Mouse (Mus musculus) stomach, embryonic 14.5 days (tissue): Measurements from ENCODE around the gene U90926. TPM values are rescaled to one million over a fixed set of nuclear protein-coding genes. Genes with fewer than 3 reads are reported as not detected.
A peak's percentile ranks its signal among the peaks of the same experiment; 100 is the strongest.

Source experiments
- ATAC-seq: fragments of 200-750 bp; cut with Nextera tagmentation; 2 replicates; pipeline ENCODE4 v1.8.0; 2017; ENCODE audit warnings: low read depth, moderate TSS enrichment; ENCODE audit not compliant: insufficient number of reproducible peaks, insufficient read depth, low FRiP score
- H3K27ac ChIP-seq: fragments of 300-500 bp; sonication (generic); 2 replicates; pipeline ENCODE4 v1.5.1; 2014; ENCODE audit warnings: mild to moderate bottlenecking, low read length, moderate library complexity, mixed read lengths
- H3K27me3 ChIP-seq: fragments of 300-500 bp; sonication (generic); 2 replicates; pipeline ENCODE4 v1.6.1; 2014; ENCODE audit warnings: low read length, control low read depth, mixed read lengths; ENCODE audit not compliant: control insufficient read depth, insufficient read depth
- H3K36me3 ChIP-seq: fragments of 300-500 bp; sonication (generic); 2 replicates; pipeline ENCODE4 v1.6.1; 2014; ENCODE audit warnings: mild to moderate bottlenecking, control low read depth, low read length, moderate library complexity, mixed read lengths; ENCODE audit not compliant: control insufficient read depth, insufficient read depth
- H3K4me1 ChIP-seq: fragments of 300-500 bp; sonication (generic); 2 replicates; pipeline ENCODE4 v1.6.1; 2014; ENCODE audit warnings: low read length, control low read depth, mixed read lengths; ENCODE audit not compliant: control insufficient read depth, insufficient read depth
- H3K4me2 ChIP-seq: fragments of 300-500 bp; sonication (generic); replicated peaks from 2 replicates; pipeline ENCODE4 v1.6.1; 2014; ENCODE audit warnings: low read depth, low read length, control low read depth
- H3K4me3 ChIP-seq: fragments of 300-500 bp; sonication (generic); 2 replicates; pipeline ENCODE4 v1.5.1; 2014; ENCODE audit warnings: low read depth, low read length, control low read depth
- H3K9ac ChIP-seq: fragments of 300-500 bp; sonication (generic); replicated peaks from 2 replicates; pipeline ENCODE4 v1.6.1; 2014; ENCODE audit warnings: low read depth, mild to moderate bottlenecking, control low read depth, low read length, moderate library complexity, mixed read lengths
- H3K9me3 ChIP-seq: fragments of 300-500 bp; sonication (generic); 2 replicates; pipeline ENCODE4 v1.6.1; 2016; ENCODE audit warnings: low read depth, low read length, control low read depth; ENCODE audit not compliant: control insufficient read depth
- WGBS: fragments of 180-500 bp; shearing (Covaris S2); extraction: QIAGEN DNeasy Blood & Tissue Kit; methylation state at CpG from one replicate; pipeline ENCODE4 v1.1.7; 2014; 5-methylcytosine and 5-hydroxymethylcytosine counted together
- polyA plus RNA-seq: library from polyadenylated mRNA; unstranded; fragments of >200 nt; fragmentation: Nextera tagmentation; extraction: Ambion mirVana; gene quantifications from 2 replicates; pipeline ENCODE4 v1.2.1, GENCODE M21; 2014

The U90926 gene
- polyA plus RNA-seq, result not detected in 2 replicates

DNA sequence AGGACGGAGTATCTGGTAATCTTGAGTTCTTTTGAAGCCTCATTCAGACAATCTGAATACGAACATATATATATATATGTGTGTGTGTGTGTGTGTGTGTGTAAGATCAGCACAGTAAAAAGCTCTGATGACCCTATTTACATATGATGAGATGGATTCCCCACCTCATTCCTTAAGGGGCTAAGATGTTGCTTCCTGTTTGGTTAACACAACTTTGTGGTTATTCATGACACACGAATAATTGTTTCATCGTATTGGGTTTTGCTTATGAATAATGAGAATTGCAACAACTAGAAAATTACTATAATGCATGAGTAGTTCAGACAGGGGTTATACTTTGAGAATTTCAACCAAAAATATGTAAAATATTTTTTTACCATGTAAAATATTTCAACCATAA, at the start of gene U90926:
Gene U90926 (minus strand): TSS at position 101 of the 400 bp plus-strand sequence.
- no peak for ATAC-seq
- Histone ChIP-seq H3K4me3 (no peak within 1 kb of the TSS), H3K27me3 (no peaks in the 10 kb centered on the region), H3K36me3 (no peaks in the 10 kb centered on the region), H3K4me2 (no peak within 1 kb of the TSS), H3K27ac (no peak within 1 kb of the TSS), H3K9me3 (no peaks in the 10 kb centered on the region), H3K4me1 (no peaks in the 10 kb centered on the region), H3K9ac (no peak within 1 kb of the TSS)
- 91% methylated on average over 4 of the region's 4 CpGs for WGBS

DNA sequence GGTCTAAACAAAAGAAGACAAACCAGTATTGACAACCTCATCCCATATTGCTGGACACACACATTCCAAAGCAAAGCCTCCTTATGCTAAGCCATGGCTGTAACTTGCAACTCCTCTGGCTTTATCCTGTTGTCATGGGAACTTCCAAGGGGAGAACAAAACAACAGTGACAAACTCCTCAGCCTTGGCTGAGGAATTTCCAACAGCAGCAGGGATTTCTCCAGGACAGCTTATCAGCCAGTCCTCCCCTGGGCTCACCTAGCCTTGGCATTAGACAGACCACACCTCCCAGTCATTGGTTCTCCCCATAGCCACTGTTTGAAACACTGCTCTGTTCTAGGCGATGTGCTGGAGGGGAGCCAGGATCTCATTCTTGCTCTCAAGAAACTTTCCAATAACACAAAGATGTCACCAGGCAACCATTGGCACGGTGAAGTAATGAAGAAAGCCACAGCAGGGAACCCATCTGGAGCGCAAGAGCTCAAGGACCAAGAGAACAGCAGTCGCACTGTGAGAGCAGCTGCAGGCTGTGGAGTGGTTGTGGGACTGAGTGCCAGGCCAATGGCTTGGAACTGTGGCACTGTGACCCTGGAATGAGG, 48.7 kb upstream of the U90926 start:
- no peaks in the 10 kb centered on the region for H3K27me3 ChIP-seq
- peak; percentile 65; the same call in 1 of the 2 replicates for ATAC-seq

DNA sequence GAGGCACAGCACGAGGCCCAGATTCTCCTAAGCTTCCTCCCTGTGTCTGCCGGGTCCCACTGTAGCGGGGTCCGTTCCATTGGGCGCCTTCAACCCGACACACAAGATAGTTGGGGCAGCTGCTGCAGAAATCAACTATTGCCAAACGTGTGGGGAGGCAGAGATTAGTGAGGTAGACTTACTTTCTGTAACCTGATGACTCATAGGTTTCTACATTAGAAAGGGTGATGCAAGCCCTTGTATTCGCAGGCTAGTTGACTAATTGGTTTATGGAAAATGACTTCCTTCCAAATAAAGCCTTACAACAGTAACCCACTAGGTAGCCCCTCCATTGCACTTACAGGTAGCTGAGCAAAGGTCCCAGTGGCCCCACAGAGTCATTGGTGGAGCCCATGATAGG, 47.4 kb upstream of the U90926 start:
- no peak overlapping the region for H3K27ac ChIP-seq
- ATAC-seq, result no peak
- H3K9ac ChIP-seq, result no peak overlapping the region
- H3K9me3 ChIP-seq, result no peaks in the 10 kb centered on the region
- H3K27me3 ChIP-seq, result no peaks in the 10 kb centered on the region
- H3K36me3 ChIP-seq, result no peaks in the 10 kb centered on the region
- H3K4me3 ChIP-seq, result no peak overlapping the region
- no peak overlapping the region for H3K4me2 ChIP-seq
- H3K4me1 ChIP-seq, result 0 out of 2 replicates have a peak, but pooled peaks cover 4% of the 10 kb centered on the region
- 86% methylated on average over 8 of the region's 8 CpGs for WGBS

More for the DNA sequence above, 48.7 kb upstream of the U90926 start:
- H3K36me3 ChIP-seq, result no peaks in the 10 kb centered on the region
- H3K4me1 ChIP-seq, result 0 out of 2 replicates have a peak, but pooled peaks cover 4% of the 10 kb centered on the region
- H3K4me3 ChIP-seq, result no peak overlapping the region
- H3K9me3 ChIP-seq, result no peaks in the 10 kb centered on the region
- H3K9ac ChIP-seq, result no peak overlapping the region
- whole genome bisulfite sequencing, result 57% methylated on average over 4 of the region's 4 CpGs
- H3K27ac ChIP-seq, result no peak overlapping the region
- H3K4me2 ChIP-seq, result no peak overlapping the region

DNA sequence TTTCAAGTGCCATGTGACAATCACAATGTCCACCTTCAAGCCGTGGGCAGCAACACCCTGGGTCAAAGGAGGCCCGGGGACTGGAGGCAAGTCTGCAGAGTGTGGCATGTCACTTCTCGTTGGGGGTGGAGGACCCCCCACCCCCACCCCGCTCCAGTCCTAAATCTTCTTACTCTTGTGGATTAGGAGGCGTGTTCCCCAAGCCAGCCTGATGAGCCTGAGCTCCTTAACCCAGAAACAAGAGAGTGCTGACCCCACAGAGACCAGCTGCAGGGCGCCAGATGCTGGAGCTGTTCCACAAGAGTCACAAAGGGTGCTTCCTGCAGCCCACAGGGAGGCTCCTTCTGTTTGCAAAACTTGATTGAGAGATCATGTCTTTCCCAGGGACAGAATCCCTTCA, 41.0 kb upstream of the U90926 start, which contains the start of gene Ppef2:
Gene Ppef2 (minus strand): TSS at position 61 of the 400 bp plus-strand sequence.
- no peak within 1 kb of the TSS for H3K4me2 ChIP-seq
- no peak within 1 kb of the TSS for H3K27ac ChIP-seq
- no peak within 1 kb of the TSS for H3K9ac ChIP-seq
- 18% methylated on average over 6 of the region's 6 CpGs for WGBS
- H3K27me3 ChIP-seq, result no peaks in the 10 kb centered on the region
- H3K9me3 ChIP-seq, result no peaks in the 10 kb centered on the region
- H3K4me1 ChIP-seq, result 0 out of 2 replicates have a peak, but pooled peaks cover 3% of the 10 kb centered on the region
- no peak within 1 kb of the TSS for H3K4me3 ChIP-seq
- 0 out of 2 replicates have a peak, but pooled peaks have one; percentile 33 for ATAC-seq
- H3K36me3 ChIP-seq, result no peaks in the 10 kb centered on the region

DNA sequence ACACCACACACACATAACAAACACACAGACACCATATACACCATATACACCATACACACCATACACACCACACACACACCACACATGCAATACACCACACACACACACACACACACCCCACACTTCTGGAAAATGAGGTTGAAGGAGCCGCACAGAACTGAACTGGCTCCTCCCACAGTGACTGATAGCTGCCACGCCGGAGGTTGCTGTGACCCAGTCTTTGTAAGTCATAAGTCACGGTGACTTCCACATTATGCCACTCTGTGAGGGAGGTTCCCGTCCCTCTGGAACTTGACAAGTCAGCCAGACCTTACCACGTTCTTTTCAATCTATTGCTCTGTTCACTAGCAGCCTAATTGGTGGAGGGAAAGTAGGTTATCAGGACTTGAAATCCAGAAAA, 39.3 kb upstream of the U90926 start:
- no peak; the same call in 1 of the 2 replicates for ATAC-seq
- 63% methylated on average over 6 of the region's 6 CpGs for WGBS
- no peaks in the 10 kb centered on the region for H3K27me3 ChIP-seq
- no peaks in the 10 kb centered on the region for H3K9me3 ChIP-seq
- no peak overlapping the region for H3K4me3 ChIP-seq
- H3K27ac ChIP-seq, result no peak overlapping the region
- no peaks in the 10 kb centered on the region for H3K36me3 ChIP-seq
- H3K4me1 ChIP-seq, result 0 out of 2 replicates have a peak, but pooled peaks cover 3% of the 10 kb centered on the region
- no peak overlapping the region for H3K9ac ChIP-seq
- no peak overlapping the region for H3K4me2 ChIP-seq

DNA sequence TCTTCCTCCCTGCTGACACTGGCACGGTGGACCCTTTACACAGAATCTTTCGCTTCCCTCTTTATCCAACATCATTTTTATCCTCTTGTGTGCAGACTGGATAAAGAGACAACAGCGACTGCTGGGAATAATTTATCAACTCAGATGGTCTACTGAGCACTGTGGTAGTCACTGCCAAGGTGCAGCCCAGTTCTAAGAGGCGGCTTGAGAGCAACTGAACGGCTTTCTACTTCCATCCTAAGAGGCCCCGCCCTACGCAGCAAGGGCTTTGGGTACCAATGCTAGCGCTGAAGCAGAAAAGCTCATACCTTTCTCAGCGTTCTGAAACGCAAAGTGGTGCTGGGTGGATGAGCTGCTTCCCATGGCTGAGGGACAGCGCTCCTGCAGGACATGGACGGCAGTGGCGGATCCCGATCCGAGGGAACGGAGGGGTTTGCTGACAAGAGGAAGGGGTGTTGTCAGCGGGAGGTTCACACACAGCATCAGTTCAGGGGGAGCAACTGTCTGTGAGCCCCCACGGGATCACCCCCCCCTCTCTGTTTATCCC, 37.7 kb upstream of the U90926 start:
- no peak for ATAC-seq
- Histone ChIP-seq H3K4me1 (0 out of 2 replicates have a peak, but pooled peaks cover 3% of the 10 kb centered on the region), H3K4me2 (0 out of 2 replicates have a peak overlapping the region, but pooled peaks have one; percentile 6), H3K36me3 (no peaks in the 10 kb centered on the region), H3K27ac (no peak overlapping the region), H3K9me3 (no peaks in the 10 kb centered on the region), H3K9ac (no peak overlapping the region), H3K27me3 (no peaks in the 10 kb centered on the region), H3K4me3 (no peak overlapping the region)
- 17% methylated on average over 18 of the region's 18 CpGs for WGBS

DNA sequence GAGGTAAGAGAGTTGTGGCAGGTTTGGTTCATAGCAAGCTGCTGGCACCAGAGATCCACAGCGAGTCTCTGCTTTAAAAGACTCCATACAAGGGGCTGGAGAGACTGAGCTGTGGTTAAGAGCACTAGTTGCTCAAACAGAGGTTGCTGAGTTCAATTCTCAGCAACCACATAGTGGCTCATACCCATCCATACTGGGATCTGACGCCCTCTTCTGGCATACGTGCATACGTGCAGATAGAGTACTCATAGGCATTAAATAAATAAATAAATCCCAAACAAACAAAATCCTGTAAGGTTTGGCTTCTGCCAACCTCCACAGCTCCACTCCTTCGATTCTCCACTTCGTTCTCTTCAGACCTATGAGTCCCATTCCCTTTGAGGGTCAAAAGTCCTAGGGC, 36.8 kb upstream of the U90926 start:
- ATAC-seq, result no peak
- Histone ChIP-seq H3K4me3 (no peak overlapping the region), H3K9me3 (no peaks in the 10 kb centered on the region), H3K36me3 (no peaks in the 10 kb centered on the region), H3K9ac (no peak overlapping the region), H3K4me2 (no peak overlapping the region), H3K4me1 (0 out of 2 replicates have a peak, but pooled peaks cover 3% of the 10 kb centered on the region), H3K27ac (no peak overlapping the region), H3K27me3 (no peaks in the 10 kb centered on the region)
- WGBS, result 87% methylated on average over 6 of the region's 6 CpGs

DNA sequence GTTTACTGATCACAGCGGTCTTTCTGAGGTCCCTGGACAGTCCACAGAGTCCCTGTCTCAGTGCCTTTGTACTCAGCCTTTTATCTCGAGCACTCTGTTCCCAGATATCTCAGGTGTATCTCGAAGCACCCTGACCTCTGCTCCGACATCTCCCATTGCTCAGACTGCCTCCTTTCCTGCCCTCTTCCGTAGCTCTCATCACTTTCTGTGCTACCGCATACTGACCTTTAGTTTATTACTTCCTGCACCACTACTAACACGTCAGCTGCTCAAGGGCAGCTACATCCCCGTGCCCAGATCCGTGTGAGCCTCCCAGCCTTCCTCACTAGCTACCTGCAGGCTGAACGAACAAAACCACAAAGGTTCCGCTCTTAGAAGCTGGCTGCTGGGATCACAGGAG, 33.4 kb upstream of the U90926 start:
- no peak overlapping the region for H3K9ac ChIP-seq
- H3K9me3 ChIP-seq, result no peaks in the 10 kb centered on the region
- H3K4me2 ChIP-seq, result no peak overlapping the region
- no peak overlapping the region for H3K4me3 ChIP-seq
- no peaks in the 10 kb centered on the region for H3K36me3 ChIP-seq
- no peak overlapping the region for H3K27ac ChIP-seq
- H3K27me3 ChIP-seq, result no peaks in the 10 kb centered on the region
- ATAC-seq, result no peak
- H3K4me1 ChIP-seq, result no peaks in the 10 kb centered on the region
- WGBS, result 86% methylated on average over 11 of the region's 11 CpGs
